Mouse (Mus musculus) myocyte (in vitro differentiated cells): ENCODE results near the gene Unc93b1. TPM values are rescaled to one million over a fixed set of nuclear protein-coding genes. Genes with fewer than 3 reads are reported as not detected.

Source experiments
- H3K27me3 ChIP-seq: one replicate; pipeline ENCODE4 v1.6.1; 2011; ENCODE audit not compliant: control insufficient read depth, insufficient read depth, insufficient read length
- H3K36me3 ChIP-seq: one replicate; pipeline ENCODE4 v1.6.1; 2011; ENCODE audit not compliant: control insufficient read depth, insufficient read depth
- H3K4me2 ChIP-seq: one replicate; pipeline ENCODE4 v1.6.1; 2011; ENCODE audit warnings: low read depth, control low read depth
- H3K4me3 ChIP-seq: one replicate; pipeline ENCODE4 v1.5.1; 2011; ENCODE audit warnings: mild to moderate bottlenecking, control low read depth, moderate library complexity
- H3K79me2 ChIP-seq: one replicate; pipeline ENCODE4 v1.6.1; 2011; ENCODE audit not compliant: control insufficient read depth, insufficient read depth
- H3ac ChIP-seq: one replicate; pipeline ENCODE4 v1.6.1; 2011; ENCODE audit not compliant: control insufficient read depth, insufficient read length
- CEBPB ChIP-seq: IDR thresholded peaks from 2 replicates; pipeline ENCODE4 v1.6.1; 2011; ENCODE audit warnings: mild to moderate bottlenecking, moderate library complexity; ENCODE audit not compliant: poor library complexity, insufficient read depth, severe bottlenecking
- E2F4 ChIP-seq: IDR thresholded peaks from one replicate; pipeline ENCODE4 v1.6.1; 2011; ENCODE audit warnings: mild to moderate bottlenecking, control low read depth, moderate library complexity; ENCODE audit not compliant: insufficient read depth
- MAX ChIP-seq: IDR thresholded peaks from one replicate; pipeline ENCODE4 v1.6.1; 2011; ENCODE audit warnings: low read depth, mild to moderate bottlenecking, control low read depth
- MYOD1 ChIP-seq, 3 experiments: IDR thresholded peaks; one replicate each; pipeline ENCODE4 v1.6.1; 2011; ENCODE audit warnings: control low read depth in 2 of 3, low read depth in 2 of 3, mild to moderate bottlenecking in 2 of 3, moderate library complexity in 1 of 3; ENCODE audit not compliant: insufficient read length in 2 of 3, control insufficient read depth in 1 of 3
- MYOG ChIP-seq, 3 experiments: IDR thresholded peaks; one replicate each; pipeline ENCODE4 v1.6.1; 2011; ENCODE audit warnings: control low read depth in 2 of 3, low read depth in 2 of 3, mild to moderate bottlenecking in 2 of 3; ENCODE audit not compliant: insufficient read length in 2 of 3, control insufficient read depth in 1 of 3, insufficient read depth in 1 of 3
- POLR2A ChIP-seq: IDR thresholded peaks from one replicate; pipeline ENCODE4 v1.6.1; 2011; ENCODE audit warnings: low read depth, mild to moderate bottlenecking, control low read depth, moderate library complexity; ENCODE audit not compliant: insufficient read length
- POLR2AphosphoS2 ChIP-seq: IDR thresholded peaks from one replicate; pipeline ENCODE4 v1.6.1; 2011; ENCODE audit warnings: low read depth, control low read depth; ENCODE audit not compliant: insufficient read length
- REST ChIP-seq: IDR thresholded peaks from one replicate; pipeline ENCODE4 v1.6.1; 2011; ENCODE audit warnings: mild to moderate bottlenecking, control low read depth, moderate library complexity; ENCODE audit not compliant: insufficient read depth, insufficient read length
- SRF ChIP-seq: IDR thresholded peaks from one replicate; pipeline ENCODE4 v1.6.1; 2011; ENCODE audit warnings: low read depth; ENCODE audit not compliant: control insufficient read depth, insufficient read length
- TCF12 ChIP-seq: IDR thresholded peaks from one replicate; pipeline ENCODE4 v1.6.1; 2011; ENCODE audit warnings: mild to moderate bottlenecking, control low read depth; ENCODE audit not compliant: poor library complexity, insufficient read depth, severe bottlenecking
- TCF3 ChIP-seq: IDR thresholded peaks from one replicate; pipeline ENCODE4 v1.6.1; 2011; ENCODE audit warnings: low read depth, control low read depth; ENCODE audit not compliant: insufficient read length
- USF1 ChIP-seq: IDR thresholded peaks from one replicate; pipeline ENCODE4 v1.6.1; 2011; ENCODE audit warnings: low read depth, mild to moderate bottlenecking, control low read depth, moderate library complexity
- polyA plus RNA-seq: library from polyadenylated mRNA; unstranded; fragments of >200 nt; fragmentation: generic; extraction: Trizol; gene quantifications from one replicate; pipeline ENCODE4 v1.2.1, GENCODE M21; 2012; ENCODE audit warnings: missing spikeins

Gene Unc93b1
- polyA plus RNA-seq, 1 experiment = 4.0 TPM

DNA sequence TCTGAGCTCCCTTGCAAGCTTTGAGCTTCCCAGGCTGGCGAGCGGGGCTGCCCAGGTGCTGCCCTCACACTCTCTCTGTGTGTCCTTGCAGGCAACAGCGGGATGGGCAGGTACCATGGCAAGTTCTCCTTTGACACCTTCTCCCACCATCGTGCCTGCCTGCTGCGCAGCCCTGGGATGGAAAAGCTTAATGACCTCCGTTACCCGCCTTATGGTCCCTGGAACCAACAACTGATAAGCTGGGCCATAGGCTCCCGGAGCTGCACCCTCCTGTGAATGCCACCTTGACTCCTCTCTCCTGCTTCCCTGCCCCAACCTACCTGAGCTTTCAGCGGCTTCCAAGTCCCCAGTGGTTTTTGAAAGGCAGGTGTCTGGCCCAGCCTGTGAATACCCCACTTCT is 45.9 kb downstream of the Unc93b1 start:
- H3K79me2 ChIP-seq = no peaks in the 10 kb centered on the region
- no peak overlapping the region for H3ac ChIP-seq
- no peak overlapping the region for H3K4me3 ChIP-seq
- H3K36me3 ChIP-seq = no peaks in the 10 kb centered on the region
- no peak overlapping the region for H3K4me2 ChIP-seq
- no peaks in the 10 kb centered on the region for H3K27me3 ChIP-seq
- TF ChIP-seq CEBPB (no peak), POLR2A (no peak), USF1 (no peak), REST (no peak), MAX (no peak), E2F4 (no peak), TCF12 (no peak), POLR2AphosphoS2 (no peak), MYOD1 (IDR thresholded peaks at IDR 0.05; ENCODE audit: control insufficient read depth in 1 of 3, insufficient read length in 2 of 3, low read depth in 2 of 3) (no peak), MYOG (IDR thresholded peaks at IDR 0.05; ENCODE audit: control insufficient read depth in 1 of 3, insufficient read depth in 1 of 3, insufficient read length in 2 of 3, low read depth in 2 of 3) (no peak), TCF3 (no peak), SRF (no peak)

DNA sequence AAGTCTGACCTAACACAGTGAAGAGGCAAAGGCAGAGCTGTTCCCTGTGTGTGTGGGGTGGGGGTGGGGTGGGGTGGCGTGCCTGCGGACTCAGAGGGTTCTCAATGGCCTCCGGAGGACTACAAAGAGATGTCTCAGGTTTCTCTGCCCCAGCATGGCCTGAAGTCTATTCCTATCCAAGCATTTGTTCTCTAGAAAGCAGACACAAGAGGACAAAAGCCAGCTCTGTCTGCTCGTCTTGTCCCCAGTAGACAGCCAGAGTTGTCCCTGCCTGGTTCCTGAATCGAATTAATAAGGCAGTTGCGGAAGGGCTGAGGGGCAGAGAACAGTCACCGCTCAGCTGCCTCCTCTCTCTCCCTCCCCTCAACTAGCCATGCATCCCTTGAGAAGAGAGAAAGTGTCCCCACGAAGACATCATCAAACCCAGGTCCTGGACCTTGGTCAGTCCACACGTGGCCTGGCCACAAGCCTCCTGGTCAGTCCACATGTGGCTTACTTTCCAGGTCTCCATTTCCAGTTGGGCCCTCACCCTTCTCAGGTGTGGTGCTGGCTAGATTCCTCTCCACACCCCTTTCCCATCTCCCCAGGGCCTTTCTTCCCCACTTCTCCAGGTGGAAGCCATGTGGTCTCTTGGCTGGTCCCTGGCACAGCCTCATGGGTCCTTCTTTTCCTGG is 48.7 kb downstream of the Unc93b1 start:
- Histone ChIP-seq H3K79me2 (no peaks in the 10 kb centered on the region), H3K36me3 (no peaks in the 10 kb centered on the region), H3ac (no peak overlapping the region), H3K27me3 (no peaks in the 10 kb centered on the region), H3K4me2 (no peak overlapping the region), H3K4me3 (no peak overlapping the region)
- TF ChIP-seq TCF3 (no peak), TCF12 (no peak), REST (no peak), E2F4 (no peak)

DNA sequence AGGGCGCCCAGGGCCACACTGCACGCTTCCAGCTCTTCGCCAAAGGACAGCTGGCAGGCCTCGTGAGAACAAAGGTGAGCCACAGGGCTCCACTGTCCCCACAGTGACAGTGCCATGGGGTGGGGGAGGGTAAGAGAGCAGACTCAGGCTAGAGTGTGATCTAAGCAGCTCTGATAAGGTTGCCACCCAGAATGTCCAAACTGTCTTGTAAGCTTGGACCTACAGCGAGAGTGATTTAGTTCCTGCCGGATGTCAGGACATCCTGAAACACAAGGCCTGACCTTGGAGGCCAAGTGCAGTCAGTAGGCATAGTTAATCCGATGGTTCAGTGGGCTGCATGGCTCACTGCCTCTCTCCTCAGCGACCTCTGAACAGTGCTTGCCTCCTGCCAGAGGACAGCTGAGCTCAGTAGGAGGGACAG is 50.3 kb downstream of the Unc93b1 start:
- Histone ChIP-seq H3ac (no peak overlapping the region), H3K4me2 (no peak overlapping the region), H3K27me3 (no peaks in the 10 kb centered on the region), H3K36me3 (no peaks in the 10 kb centered on the region), H3K4me3 (no peak overlapping the region), H3K79me2 (no peaks in the 10 kb centered on the region)
- TF ChIP-seq TCF3 = no peak
- no peak for TF ChIP-seq MYOG (IDR thresholded peaks at IDR 0.05; ENCODE audit: control insufficient read depth in 1 of 3, insufficient read depth in 1 of 3, insufficient read length in 2 of 3, low read depth in 2 of 3)
- TF ChIP-seq REST = no peak
- no peak for TF ChIP-seq POLR2AphosphoS2
- TF ChIP-seq MYOD1 (IDR thresholded peaks at IDR 0.05; ENCODE audit: control insufficient read depth in 1 of 3, insufficient read length in 2 of 3, low read depth in 2 of 3) = no peak
- TF ChIP-seq CEBPB = no peak
- TF ChIP-seq SRF = no peak
- TF ChIP-seq TCF12 = no peak
- no peak for TF ChIP-seq E2F4
- no peak for TF ChIP-seq POLR2A
- TF ChIP-seq USF1 = no peak
- TF ChIP-seq MAX = no peak

DNA sequence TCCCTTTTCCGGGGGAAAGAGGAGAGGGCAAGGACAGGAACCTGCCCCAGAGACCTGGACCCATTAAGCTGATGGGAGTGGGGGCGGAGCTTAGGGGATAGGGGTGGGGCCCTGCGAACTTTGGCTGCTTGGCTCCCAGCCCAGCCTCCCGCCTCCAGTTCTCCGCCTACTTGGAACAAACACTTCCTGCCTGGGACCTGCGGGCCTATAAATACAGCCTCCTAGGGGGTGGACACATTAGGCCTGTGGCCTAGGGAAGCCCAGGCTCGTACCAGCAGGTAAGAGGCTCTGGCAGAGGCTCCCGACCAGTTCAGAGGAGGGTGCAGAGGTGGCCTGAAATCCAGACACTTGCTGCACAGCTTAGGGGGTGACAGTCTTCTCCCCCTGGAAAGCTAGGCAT is 51.3 kb downstream of the Unc93b1 start, which contains the start of gene Acy3:
Gene Acy3 (plus strand): TSS at position 237 of the 400 bp plus-strand sequence.
- no peak within 1 kb of the TSS for H3ac ChIP-seq
- TF ChIP-seq POLR2A = peak; percentile 39
- TF ChIP-seq POLR2AphosphoS2 = no peak
- H3K27me3 ChIP-seq = peaks cover 6% of the 10 kb centered on the region
- no peak within 1 kb of the TSS for H3K4me3 ChIP-seq
- peak within 1 kb of the TSS; percentile 28 for H3K4me2 ChIP-seq
- H3K36me3 ChIP-seq = no peaks in the 10 kb centered on the region
- H3K79me2 ChIP-seq = no peaks in the 10 kb centered on the region

DNA sequence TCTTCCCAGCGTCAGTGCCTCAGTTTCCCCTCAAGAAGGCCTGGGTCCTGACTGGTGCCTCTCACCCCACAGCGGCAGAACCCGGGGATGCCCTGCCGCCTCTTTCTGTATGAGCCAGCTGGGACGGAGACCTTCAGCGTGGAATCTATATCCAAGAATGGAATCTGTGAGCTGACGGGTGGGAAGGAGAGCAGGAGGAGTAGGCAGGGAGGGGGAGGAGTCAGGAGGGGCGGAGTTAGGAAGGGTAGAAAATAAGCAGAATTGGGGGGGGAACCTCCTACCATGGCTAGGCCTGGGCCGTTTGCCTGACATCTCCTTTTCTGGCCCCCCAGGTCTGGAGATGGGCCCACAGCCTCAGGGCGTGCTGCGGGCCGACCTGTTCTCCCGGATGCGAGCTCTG is 53.1 kb downstream of the Unc93b1 start:
- Histone ChIP-seq H3K4me2 (no peak overlapping the region), H3K36me3 (no peaks in the 10 kb centered on the region), H3K27me3 (peaks cover 23% of the 10 kb centered on the region), H3K79me2 (no peaks in the 10 kb centered on the region), H3ac (no peak overlapping the region), H3K4me3 (no peak overlapping the region)
- no peak for TF ChIP-seq POLR2AphosphoS2
- TF ChIP-seq MYOG (IDR thresholded peaks at IDR 0.05; ENCODE audit: control insufficient read depth in 1 of 3, insufficient read depth in 1 of 3, insufficient read length in 2 of 3, low read depth in 2 of 3) = no peak
- no peak for TF ChIP-seq MAX
- no peak for TF ChIP-seq REST
